Mouse (Mus musculus) neural tube, embryonic 14.5 days (tissue): ENCODE data around the gene Tead2. TPM values are rescaled to one million over a fixed set of nuclear protein-coding genes. Genes with fewer than 3 reads are reported as not detected.

Experiments
- ATAC-seq: fragments of 200-750 bp; cut with Nextera tagmentation; 2 replicates; pipeline ENCODE4 v1.8.0; 2017; ENCODE audit warnings: low read depth, mild to moderate bottlenecking, moderate TSS enrichment, moderate library complexity
- H3K27ac ChIP-seq: fragments of 300-500 bp; sonication (generic); 2 replicates; pipeline ENCODE4 v1.5.1; 2014; ENCODE audit warnings: low read depth, mild to moderate bottlenecking, control low read depth, low read length, moderate library complexity, mixed read lengths
- H3K27me3 ChIP-seq: fragments of 300-500 bp; sonication (generic); 2 replicates; pipeline ENCODE4 v1.6.1; 2014; ENCODE audit warnings: low read length; ENCODE audit not compliant: control insufficient read depth, insufficient read depth
- H3K36me3 ChIP-seq: fragments of 300-500 bp; sonication (generic); 2 replicates; pipeline ENCODE4 v1.6.1; 2014; ENCODE audit warnings: low read length, mixed read lengths; ENCODE audit not compliant: control insufficient read depth, insufficient read depth
- H3K4me1 ChIP-seq: fragments of 300-500 bp; sonication (generic); 2 replicates; pipeline ENCODE4 v1.6.1; 2014; ENCODE audit warnings: low read length; ENCODE audit not compliant: control insufficient read depth, insufficient read depth
- H3K4me2 ChIP-seq: fragments of 300-500 bp; sonication (generic); 2 replicates; pipeline ENCODE4 v1.6.1; 2014; ENCODE audit warnings: mild to moderate bottlenecking, low read depth, low read length, control low read depth
- H3K4me3 ChIP-seq: fragments of 300-500 bp; sonication (generic); 2 replicates; pipeline ENCODE4 v1.5.1; 2014; ENCODE audit warnings: low read depth, low read length, control low read depth, mixed read lengths
- H3K9ac ChIP-seq: fragments of 300-500 bp; sonication (generic); replicated peaks from 2 replicates; pipeline ENCODE4 v1.6.1; 2014; ENCODE audit warnings: low read depth, mild to moderate bottlenecking, control low read depth, low read length, mixed read lengths
- H3K9me3 ChIP-seq: fragments of 300-500 bp; sonication (generic); 2 replicates; pipeline ENCODE4 v1.6.1; 2016; ENCODE audit warnings: low read length; ENCODE audit not compliant: control insufficient read depth
- WGBS: fragments of 180-500 bp; shearing (Covaris S2); extraction: QIAGEN DNeasy Blood & Tissue Kit; methylation state at CpG from one replicate; pipeline ENCODE4 v1.1.7; 2014; 5-methylcytosine and 5-hydroxymethylcytosine counted together
- polyA plus RNA-seq: library from polyadenylated mRNA; unstranded; fragments of >200 nt; fragmentation: Nextera tagmentation; extraction: Ambion mirVana; gene quantifications from 2 replicates; pipeline ENCODE4 v1.2.1, GENCODE M21; 2014

Gene Tead2
- polyA plus RNA-seq, 1 experiment from 2014 or later: 24.5 TPM

DNA sequence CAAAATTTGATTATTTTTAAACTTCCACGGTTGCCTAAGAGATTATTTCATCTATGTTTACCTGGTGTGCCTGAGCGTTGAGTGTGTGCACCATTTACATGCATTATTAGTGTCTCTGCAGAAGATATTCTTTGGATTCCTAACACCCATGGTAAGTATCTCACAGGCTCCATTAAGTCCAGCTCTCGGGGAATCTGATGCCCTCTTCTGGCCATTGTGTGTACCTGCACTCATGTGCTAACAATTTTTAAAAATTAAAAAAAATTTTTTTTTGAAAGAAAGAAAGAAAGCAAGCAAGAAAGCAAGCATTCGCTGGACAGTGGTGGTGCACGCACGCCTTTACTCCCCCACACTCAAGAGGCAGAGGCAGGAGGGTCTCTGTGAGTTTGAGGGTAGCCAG is 7.3 kb upstream of the Tead2 start:
- H3K4me3 ChIP-seq: no peak overlapping the region
- 82% methylated on average over 6 of the region's 6 CpGs for WGBS
- no peaks in the 10 kb centered on the region for H3K36me3 ChIP-seq
- ATAC-seq: no peak
- no peak overlapping the region for H3K4me2 ChIP-seq
- H3K9me3 ChIP-seq: no peaks in the 10 kb centered on the region
- H3K27ac ChIP-seq: no peak overlapping the region
- H3K27me3 ChIP-seq: peaks cover 10% of the 10 kb centered on the region
- H3K9ac ChIP-seq: no peak overlapping the region
- H3K4me1 ChIP-seq: no peaks in the 10 kb centered on the region

GRCm38 (mm10) chr7:45211070-45211469 is 4.5 kb upstream of the Tead2 start:
- H3K27ac ChIP-seq: no peak overlapping the region
- H3K4me2 ChIP-seq: no peak overlapping the region
- H3K4me1 ChIP-seq: 0 out of 2 replicates have a peak, but pooled peaks cover 5% of the 10 kb centered on the region
- peaks cover 10% of the 10 kb centered on the region for H3K27me3 ChIP-seq
- H3K9ac ChIP-seq: no peak overlapping the region
- no peaks in the 10 kb centered on the region for H3K36me3 ChIP-seq
- no peaks in the 10 kb centered on the region for H3K9me3 ChIP-seq
- ATAC-seq: no peak
- H3K4me3 ChIP-seq: no peak overlapping the region
- WGBS: 69% methylated on average over 10 of the region's 10 CpGs

DNA sequence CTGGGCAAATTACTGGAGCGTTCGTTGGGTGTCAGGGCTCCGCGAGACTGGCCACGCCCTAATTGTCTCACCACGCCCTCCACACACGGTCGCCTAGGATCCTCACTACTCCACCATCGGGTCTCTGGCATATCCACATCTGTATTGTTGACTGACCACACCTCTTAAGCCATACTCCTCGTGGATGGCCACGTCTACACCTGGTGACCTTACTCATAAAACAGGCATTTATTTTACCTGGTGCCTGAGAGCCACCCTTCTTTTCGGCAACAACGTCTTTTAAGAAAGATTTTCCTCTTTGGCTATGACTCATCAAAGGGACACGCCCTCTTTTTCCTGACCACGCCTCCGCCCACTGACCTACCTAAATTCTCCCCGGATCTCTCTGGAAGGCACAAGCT is 3.7 kb upstream of the Tead2 start, which contains the start of gene Dkkl1:
Dkkl1 (minus strand) TSS at position 297 of the 401 bp plus-strand sequence.
- ATAC-seq: no peak
- Histone ChIP-seq H3K4me3 (no peak within 1 kb of the TSS; the same call in 1 of the 2 replicates), H3K9me3 (no peaks in the 10 kb centered on the region), H3K36me3 (no peaks in the 10 kb centered on the region), H3K4me2 (peak within 1 kb of the TSS; percentile 31; the same call in 1 of the 2 replicates), H3K27me3 (peaks cover 10% of the 10 kb centered on the region), H3K27ac (no peak within 1 kb of the TSS), H3K9ac (no peak within 1 kb of the TSS), H3K4me1 (peaks cover 12% of the 10 kb centered on the region; the same call in 1 of the 2 replicates)
- 5% methylated on average over 17 of the region's 17 CpGs for WGBS

DNA sequence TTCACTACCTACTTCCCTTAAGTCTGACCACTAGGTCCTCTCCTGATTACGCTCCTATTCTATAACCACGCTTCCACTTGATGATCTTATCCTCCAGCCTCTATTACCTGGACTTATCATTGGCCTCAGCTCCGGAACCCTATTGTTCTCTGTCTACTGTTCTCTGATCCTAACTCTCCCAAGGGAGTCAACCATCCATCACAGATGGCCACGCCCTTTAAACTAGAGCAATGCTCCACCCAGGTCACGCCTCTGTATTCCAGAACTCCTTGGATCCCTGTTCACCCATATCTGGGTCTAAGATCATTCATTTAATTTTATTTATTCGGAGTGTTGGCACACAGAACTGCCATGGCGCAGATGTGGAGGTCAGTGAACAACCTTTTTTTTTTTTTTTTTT is 3.2 kb upstream of the Tead2 start:
- no peak for ATAC-seq
- Histone ChIP-seq H3K9ac (no peak overlapping the region), H3K27ac (no peak overlapping the region), H3K9me3 (no peaks in the 10 kb centered on the region), H3K4me1 (peaks cover 17% of the 10 kb centered on the region), H3K27me3 (peaks cover 10% of the 10 kb centered on the region), H3K4me2 (no peak overlapping the region), H3K36me3 (no peaks in the 10 kb centered on the region), H3K4me3 (no peak overlapping the region)
- 71% methylated on average over 7 of the region's 7 CpGs for WGBS

DNA sequence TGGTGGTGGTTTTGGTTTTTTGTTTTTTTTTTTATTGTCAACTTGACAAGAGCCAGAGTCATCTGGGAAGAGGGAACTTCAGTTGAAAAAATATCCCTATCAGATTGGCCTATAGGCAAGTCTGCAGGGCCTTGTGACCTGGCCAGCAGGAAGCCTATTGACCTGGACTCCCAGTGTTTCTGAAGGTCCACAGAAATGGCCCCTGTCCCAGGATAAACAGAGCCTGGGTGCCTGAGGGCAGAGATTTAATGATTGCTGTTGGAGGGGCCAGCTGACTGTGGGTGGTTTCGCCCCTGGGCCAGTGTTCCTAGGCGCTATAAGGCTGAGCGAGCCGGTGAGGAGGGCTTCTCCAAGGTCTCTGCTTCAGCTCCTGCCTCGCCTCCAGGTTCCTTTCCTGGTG is 1.8 kb upstream of the Tead2 start:
- Histone ChIP-seq H3K4me3 (no peak overlapping the region), H3K4me1 (peaks cover 19% of the 10 kb centered on the region), H3K9me3 (no peaks in the 10 kb centered on the region), H3K27me3 (peaks cover 10% of the 10 kb centered on the region), H3K36me3 (no peaks in the 10 kb centered on the region), H3K27ac (no peak overlapping the region), H3K4me2 (no peak overlapping the region), H3K9ac (no peak overlapping the region)
- 50% methylated on average over 5 of the region's 5 CpGs for WGBS
- ATAC-seq: no peak

DNA sequence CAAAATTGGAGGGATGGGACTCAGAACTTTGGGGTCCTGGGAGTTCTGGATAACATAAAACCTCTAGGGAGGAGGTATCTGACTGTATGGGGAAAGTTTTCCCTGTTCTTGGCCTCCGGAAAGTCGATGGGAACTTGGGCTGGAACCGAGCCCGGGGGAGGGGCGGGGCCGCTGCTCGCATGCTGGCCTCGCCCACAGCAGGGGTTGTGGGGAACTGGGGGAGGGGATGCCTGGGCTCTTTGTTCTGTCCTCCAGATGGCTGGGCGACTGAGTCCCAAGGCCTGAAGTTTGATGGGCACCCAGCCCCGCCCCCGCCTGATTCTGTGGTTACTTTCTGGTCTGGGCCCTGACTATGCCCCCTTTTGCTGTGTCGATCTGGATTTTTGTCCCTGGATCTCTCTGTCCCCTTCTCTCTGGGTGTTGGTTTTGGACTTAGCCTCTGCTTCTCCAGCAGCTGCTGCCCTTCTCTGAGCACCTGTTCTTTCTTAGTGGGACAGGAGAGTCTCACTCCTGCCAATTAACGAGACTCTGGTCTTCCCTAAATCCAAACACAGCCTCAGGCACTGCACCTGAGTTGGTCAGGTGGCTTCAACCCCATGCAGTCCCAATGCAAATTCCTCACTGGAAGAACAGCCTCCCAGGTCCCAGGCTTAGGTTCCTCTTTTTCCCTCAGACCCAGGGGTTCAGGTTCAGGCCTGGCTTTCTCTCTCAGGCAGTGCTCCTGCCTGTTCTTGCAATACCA is 1.1 kb downstream of the Tead2 start:
- Histone ChIP-seq H3K27ac (peak overlapping the region; percentile 81), H3K36me3 (no peaks in the 10 kb centered on the region), H3K4me2 (peak overlapping the region; percentile 72), H3K9ac (peak overlapping the region; percentile 64), H3K9me3 (no peaks in the 10 kb centered on the region), H3K27me3 (peaks cover 3% of the 10 kb centered on the region; the same call in 1 of the 2 replicates), H3K4me3 (peak overlapping the region; percentile 45), H3K4me1 (peaks cover 19% of the 10 kb centered on the region)
- 2% methylated on average over 13 of the region's 13 CpGs for WGBS
- peak; percentile 68; the same call in 1 of the 2 replicates for ATAC-seq

- Histone ChIP-seq H3K4me3 (no peak overlapping the region), H3K9me3 (no peaks in the 10 kb centered on the region), H3K27me3 (no peaks in the 10 kb centered on the region), H3K9ac (no peak overlapping the region), H3K4me1 (peaks cover 8% of the 10 kb centered on the region), H3K36me3 (no peaks in the 10 kb centered on the region), H3K27ac (no peak overlapping the region), H3K4me2 (no peak overlapping the region)
- ATAC-seq: no peak
- WGBS: 88% methylated on average over 2 of the region's 2 CpGs
Measured at GRCm38 (mm10) chr7:45221680-45222079, 6.1 kb downstream of the Tead2 start.

- H3K4me1 ChIP-seq: no peaks in the 10 kb centered on the region
- H3K9ac ChIP-seq: no peak overlapping the region
- H3K36me3 ChIP-seq: 0 out of 2 replicates have a peak, but pooled peaks cover 2% of the 10 kb centered on the region
Measured at GRCm38 (mm10) chr7:45224826-45225225, 9.3 kb downstream of the Tead2 start.

DNA sequence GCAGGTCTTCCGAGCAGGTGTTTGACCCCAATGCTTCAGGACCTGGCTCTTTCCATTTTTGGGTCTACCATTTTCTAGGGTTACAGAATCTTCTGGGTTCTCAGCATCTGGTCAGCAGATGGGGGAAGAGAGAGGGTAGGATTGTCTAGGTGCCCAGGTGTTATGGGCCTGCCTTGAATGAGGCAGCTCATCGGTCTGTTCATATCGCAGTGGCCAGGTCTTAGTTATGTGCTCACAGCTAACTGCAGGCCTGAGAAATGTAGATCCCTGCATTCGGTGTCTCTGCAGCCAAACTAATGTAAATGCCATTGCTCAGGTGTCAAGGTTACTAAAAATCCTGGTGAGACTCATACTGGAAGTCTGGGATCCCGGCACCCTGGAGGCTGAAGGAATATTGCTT is 10.9 kb downstream of the Tead2 start:
- no peak overlapping the region for H3K9ac ChIP-seq
- H3K4me3 ChIP-seq: no peak overlapping the region
- H3K27ac ChIP-seq: no peak overlapping the region
- WGBS: 99% methylated on average over 5 of the region's 5 CpGs
- H3K4me2 ChIP-seq: no peak overlapping the region
- ATAC-seq: no peak
- H3K4me1 ChIP-seq: no peaks in the 10 kb centered on the region
- H3K27me3 ChIP-seq: no peaks in the 10 kb centered on the region
- H3K36me3 ChIP-seq: 0 out of 2 replicates have a peak, but pooled peaks cover 2% of the 10 kb centered on the region
- no peaks in the 10 kb centered on the region for H3K9me3 ChIP-seq

More at GRCm38 (mm10) chr7:45224826-45225225, 9.3 kb downstream of the Tead2 start:
- Histone ChIP-seq H3K4me3 (no peak overlapping the region), H3K27me3 (no peaks in the 10 kb centered on the region), H3K4me2 (no peak overlapping the region), H3K27ac (no peak overlapping the region), H3K9me3 (no peaks in the 10 kb centered on the region)
- ATAC-seq: no peak
- 95% methylated on average over 7 of the region's 7 CpGs for WGBS
